Mouse (Mus musculus) liver, embryonic 14.5 days (tissue): ENCODE results near the gene Gpx4.

ENCODE experiments used
- CTCF ChIP-seq: IDR thresholded peaks from 2 replicates; pipeline ENCODE4 v1.5.1; 2016; ENCODE audit warnings: antibody characterized with exemption, low read depth, control low read depth
- EP300 ChIP-seq: IDR thresholded peaks from 2 replicates; pipeline ENCODE4 v1.6.1; 2016; ENCODE audit warnings: antibody characterized with exemption, low read depth

DNA sequence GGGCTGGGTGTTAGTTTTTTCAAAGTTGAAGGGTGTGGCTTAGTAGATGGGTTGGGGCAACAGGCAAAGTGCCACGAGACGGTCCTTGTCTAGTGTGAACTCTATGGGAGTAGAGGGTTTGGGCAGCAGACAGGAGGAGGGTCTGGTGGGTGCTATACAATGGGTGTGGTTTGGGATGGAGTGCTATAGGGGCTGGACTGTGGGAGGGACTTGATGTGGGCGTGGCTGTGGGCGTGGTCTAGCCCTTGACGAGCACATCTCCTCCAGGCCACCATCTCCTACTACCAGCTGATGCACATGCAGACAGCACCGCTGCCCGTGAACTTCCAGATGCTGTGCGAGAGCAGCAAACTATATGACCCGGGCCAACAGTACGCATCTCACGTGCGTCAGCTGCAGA, 21.1 kb upstream of the Gpx4 start:
- no peak for TF ChIP-seq EP300
- no peak for TF ChIP-seq CTCF
